In genomic region chr17:68841097-68841891, GRCm38 (mm10) we compare ENCODE assay signal across 8 mouse cellular contexts. TPM values are rescaled to one million over a fixed set of nuclear protein-coding genes. Genes with fewer than 3 reads are reported as not detected.
DNase-seq lines count a peak whose midpoint lies in the region; ATAC-seq and TF ChIP-seq lines count a peak whose summit lies in the region.

No protein-coding gene starts in this region.

- peak overlapping the region; percentile 27; the same call in 1 of the 2 replicates for H3K4me3 ChIP-seq in G1E (ENCODE audit: low read depth, low read length)
- H3K4me3 ChIP-seq in hindbrain, embryonic 10.5 days: peak overlapping the region; percentile 61

- ATAC-seq in G1E (ENCODE audit: extremely low read depth, insufficient number of reproducible peaks, low FRiP score, poor library complexity, severe bottlenecking): no peak
- peak; percentile 21 for ATAC-seq in frontal cortex, adult (ENCODE audit: low TSS enrichment)

- no peak for DNase-seq in G1E (ENCODE audit: low spot score)
- DNase-seq in cerebellum, adult 9-11 months: peak; percentile 37
- peak; percentile 78 for DNase-seq in hindbrain, embryonic 10.5 days (ENCODE audit: low spot score)
- DNase-seq in layer of hippocampus, postnatal 10 days (ENCODE audit: low spot score in 2 of 2): peak; percentile 70 to 80
- peak; percentile 52 for DNase-seq in lung, postnatal 10 days
- peak; percentile 42 for DNase-seq in right cerebral cortex, adult 18-20 months
- DNase-seq in spleen, adult 18-20 months: no peak

- H3K4me1 ChIP-seq in G1E (ENCODE audit: insufficient read depth, low read depth, low read length): no peaks in the 10 kb centered on the region
- H3K4me1 ChIP-seq in hindbrain, embryonic 10.5 days (replicated peaks): peaks cover 39% of the 10 kb centered on the region

- no peaks in the 10 kb centered on the region for H3K36me3 ChIP-seq in G1E (replicated peaks)
- H3K36me3 ChIP-seq in hindbrain, embryonic 10.5 days: no peaks in the 10 kb centered on the region

- peaks cover 48% of the 10 kb centered on the region for H3K9me3 ChIP-seq in G1E (replicated peaks)
- H3K9me3 ChIP-seq in hindbrain, embryonic 10.5 days: no peaks in the 10 kb centered on the region

- no peaks in the 10 kb centered on the region for H3K27me3 ChIP-seq in G1E (ENCODE audit: insufficient read depth, low read length)
- peaks cover 74% of the 10 kb centered on the region for H3K27me3 ChIP-seq in hindbrain, embryonic 10.5 days (ENCODE audit: insufficient read depth, poor library complexity, severe bottlenecking)

- no peak for TF ChIP-seq CTCF in G1E (IDR thresholded peaks at IDR 0.05; ENCODE audit: low read depth, low read length)

- H3K27ac ChIP-seq in hindbrain, embryonic 10.5 days: peak overlapping the region; percentile 80

- under 1% methylated on average over 75 of the region's 75 CpGs for WGBS in hindbrain, embryonic 10.5 days

RNA-seq across cellular contexts. Expression of gene Tmem200c, which starts 14.9 kb away (rescaled TPM):
- total RNA-seq in G1E (2014; fragmentation: Nextera tagmentation): not detected in 2 replicates
- 0.11 and 0.17 TPM in 2 replicates for total RNA-seq in G1E (2017)
- not detected in 2 replicates for polyA plus RNA-seq in G1E (2012)
- polyA plus RNA-seq in hindbrain, embryonic 10.5 days (2016; fragmentation: Nextera tagmentation; extraction: Ambion mirVana): 1.7 and 2.6 TPM in 2 replicates
- total RNA-seq in layer of hippocampus, postnatal 10 days (2021): 1 to 10 TPM; 6.0 to 7.0 TPM

Comparison
In these comparisons a context has a peak if more than half of its experiments do, and no peak if none do; other contexts are left out.
1. DNase-seq: peak in cerebellum, adult 9-11 months (single experiment), hindbrain, embryonic 10.5 days (single experiment), layer of hippocampus, postnatal 10 days (2 of 2), lung, postnatal 10 days (single experiment) and right cerebral cortex, adult 18-20 months (single experiment); none in G1E (single experiment) and spleen, adult 18-20 months (0 of 2).
2. RNA of gene Tmem200c, which starts 14.9 kb away (total RNA-seq): 6.0 to 7.0 TPM in layer of hippocampus, postnatal 10 days; 0.11 to 0.17 TPM in G1E; every median in the first group is over 4 times any median in the second.